Mouse (Mus musculus) cerebellum, adult 2 months (tissue): ENCODE measurements around the gene Zfp213. TPM values are rescaled to one million over a fixed set of nuclear protein-coding genes. Genes with fewer than 3 reads are reported as not detected.
"Not testable (repeated sequence)": the region's sequence is repeated elsewhere in the genome, so short reads cannot be mapped to it uniquely, and the experiment has no call there.

Experiments
- DNase-seq, 2 experiments: peaks; one replicate each; pipeline ENCODE4 v3.0.0; 2021
- H3K27ac ChIP-seq: fragments of 200-500 bp; 2 replicates; pipeline ENCODE4 v1.5.1; 2012; ENCODE audit warnings: low read length, control low read depth, inconsistent platforms; ENCODE audit not compliant: insufficient read depth
- H3K27me3 ChIP-seq: fragments of 200-500 bp; 2 replicates; pipeline ENCODE4 v1.6.1; 2012; ENCODE audit warnings: inconsistent platforms, mild to moderate bottlenecking, low read length, moderate library complexity; ENCODE audit not compliant: control insufficient read depth, insufficient read depth
- H3K4me1 ChIP-seq: fragments of 200-500 bp; 2 replicates; pipeline ENCODE4 v1.6.1; 2011; ENCODE audit warnings: low read length; ENCODE audit not compliant: control insufficient read depth, insufficient read depth
- H3K4me3 ChIP-seq: fragments of 200-500 bp; replicated peaks from 2 replicates; pipeline ENCODE3; 2011; ENCODE audit warnings: mild to moderate bottlenecking, low read depth, low read length, control low read depth; ENCODE audit not compliant: insufficient read depth
- CTCF ChIP-seq: fragments of 200-500 bp; IDR thresholded peaks from 2 replicates; pipeline ENCODE4 v1.5.1; 2011; ENCODE audit warnings: low read depth, mild to moderate bottlenecking, control low read depth, low read length, moderate library complexity, borderline replicate concordance; ENCODE audit not compliant: insufficient read depth
- POLR2A ChIP-seq: fragments of 200-500 bp; IDR thresholded peaks from 2 replicates; pipeline ENCODE4 v1.6.1; 2011; ENCODE audit warnings: low read length, control low read depth, borderline replicate concordance; ENCODE audit not compliant: insufficient read depth
- WGBS: fragments of 180-500 bp; shearing (Covaris S2); methylation state at CpG from one replicate; pipeline ENCODE4 v1.1.7; 2018; 5-methylcytosine and 5-hydroxymethylcytosine counted together
- polyA plus RNA-seq: library from polyadenylated mRNA; depleted of rRNA; stranded (reverse); fragments of >200 nt; gene quantifications from 2 replicates; pipeline ENCODE4 v1.2.3, GENCODE M21; 2012

The Zfp213 gene
- polyA plus RNA-seq, 1 experiment: 9.2 TPM

GRCm38 (mm10) chr17:23540106-23540505 is 23.9 kb downstream of the Zfp213 start:
- DNase-seq: no peak
- Histone ChIP-seq H3K27me3 (no peaks in the 10 kb centered on the region; the same call in 1 of the 2 replicates), H3K4me1 (no peaks in the 10 kb centered on the region; the same call in 1 of the 2 replicates), H3K4me3 (no peak overlapping the region), H3K27ac (no peak overlapping the region)
- 37% methylated on average over 3 of the region's 3 CpGs for WGBS
- TF ChIP-seq POLR2A: no peak
- TF ChIP-seq CTCF: no peak

DNA sequence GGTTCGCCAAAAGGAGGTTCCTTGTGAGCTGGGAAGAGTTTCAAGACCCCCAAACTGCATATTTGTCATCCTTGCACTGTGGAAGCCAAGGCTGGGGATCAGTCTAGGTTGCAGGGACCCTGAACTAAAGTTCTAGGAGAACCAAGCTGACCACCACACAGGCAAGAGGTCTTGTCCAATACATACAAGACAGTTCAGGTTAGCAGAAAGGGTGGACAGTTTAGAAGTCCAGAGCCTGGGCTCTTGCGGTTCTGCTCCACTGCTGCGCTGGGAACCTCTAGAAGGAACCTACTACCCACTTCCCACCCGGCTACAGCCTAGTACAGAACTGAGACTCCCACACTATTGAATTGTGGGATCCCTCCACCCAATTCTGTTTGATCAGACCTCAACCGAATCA is 24.4 kb downstream of the Zfp213 start:
- Histone ChIP-seq H3K27me3 (no peaks in the 10 kb centered on the region; the same call in 1 of the 2 replicates), H3K4me1 (no peaks in the 10 kb centered on the region; the same call in 1 of the 2 replicates), H3K27ac (no peak overlapping the region), H3K4me3 (no peak overlapping the region)
- 84% methylated on average over 5 of the region's 5 CpGs for WGBS
- TF ChIP-seq POLR2A: no peak
- no peak for TF ChIP-seq CTCF
- no peak for DNase-seq

GRCm38 (mm10) chr17:23538299-23539015 is 25.6 kb downstream of the Zfp213 start:
- Histone ChIP-seq H3K4me3 (no peak overlapping the region), H3K4me1 (no peaks in the 10 kb centered on the region; the same call in 1 of the 2 replicates), H3K27me3 (no peaks in the 10 kb centered on the region; the same call in 1 of the 2 replicates), H3K27ac (no peak overlapping the region)
- TF ChIP-seq CTCF: no peak
- no peak for TF ChIP-seq POLR2A
- 13% methylated on average over 21 of the region's 21 CpGs for WGBS
- no peak for DNase-seq

- Histone ChIP-seq H3K4me3 (no peak overlapping the region), H3K4me1 (no peaks in the 10 kb centered on the region; the same call in 1 of the 2 replicates), H3K27ac (no peak overlapping the region), H3K27me3 (no peaks in the 10 kb centered on the region; the same call in 1 of the 2 replicates)
- no peak for DNase-seq
- no peak for TF ChIP-seq CTCF
- WGBS: 5% methylated on average over 27 of the region's 27 CpGs
Measured at GRCm38 (mm10) chr17:23537554-23538255, 26.3 kb downstream of the Zfp213 start.

DNA sequence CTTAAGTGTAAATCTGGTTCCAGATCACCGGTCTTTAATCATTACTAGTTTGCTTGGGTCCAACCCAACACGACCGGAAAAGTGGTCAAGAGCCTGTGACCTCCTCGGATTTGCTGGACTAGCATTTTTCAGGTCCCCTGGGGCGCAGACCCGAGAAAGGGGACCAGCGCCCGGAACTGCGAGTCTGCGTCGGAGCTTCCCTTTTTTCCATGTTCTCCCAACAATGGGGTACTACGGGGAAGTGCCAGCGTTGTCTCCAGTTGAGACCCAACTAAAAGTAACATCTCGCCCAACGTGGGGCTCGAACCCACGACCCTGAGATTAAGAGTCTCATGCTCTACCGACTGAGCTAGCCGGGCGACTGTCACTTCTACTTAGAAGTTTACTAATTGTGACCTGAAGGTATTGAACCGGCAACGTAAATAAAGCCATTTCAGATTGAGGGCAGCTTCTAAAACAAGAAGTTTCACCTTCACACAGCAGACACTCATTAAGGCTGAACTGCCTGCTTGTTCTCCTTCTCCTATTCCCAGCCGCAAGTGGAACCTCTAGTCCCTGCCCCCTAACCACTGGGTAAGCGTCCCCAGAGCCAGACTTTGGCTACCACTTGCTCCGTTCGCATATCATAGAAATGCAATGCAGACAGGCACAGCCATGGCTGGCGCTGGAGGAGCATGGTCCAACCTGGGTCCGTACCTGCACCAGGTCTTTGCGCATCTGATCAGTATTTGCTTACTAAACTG is 28.8 kb downstream of the Zfp213 start:
- 2% methylated on average over 17 of the region's 29 CpGs for WGBS
- H3K27ac ChIP-seq, H3K4me3 ChIP-seq, H3K4me1 ChIP-seq, DNase-seq, H3K27me3 ChIP-seq: not testable (repeated sequence)

GRCm38 (mm10) chr17:23533591-23534490 is 30.2 kb downstream of the Zfp213 start:
- H3K27ac ChIP-seq, DNase-seq, H3K4me1 ChIP-seq, H3K27me3 ChIP-seq, H3K4me3 ChIP-seq: not testable (repeated sequence)
- 7% methylated on average over 11 of the region's 23 CpGs for WGBS

- not testable (repeated sequence) for H3K27ac ChIP-seq, H3K4me1 ChIP-seq, DNase-seq, H3K27me3 ChIP-seq, H3K4me3 ChIP-seq
- 27% methylated on average over 1 of the region's 1 CpGs for WGBS
Measured at GRCm38 (mm10) chr17:23531408-23531807, 32.6 kb downstream of the Zfp213 start.

DNA sequence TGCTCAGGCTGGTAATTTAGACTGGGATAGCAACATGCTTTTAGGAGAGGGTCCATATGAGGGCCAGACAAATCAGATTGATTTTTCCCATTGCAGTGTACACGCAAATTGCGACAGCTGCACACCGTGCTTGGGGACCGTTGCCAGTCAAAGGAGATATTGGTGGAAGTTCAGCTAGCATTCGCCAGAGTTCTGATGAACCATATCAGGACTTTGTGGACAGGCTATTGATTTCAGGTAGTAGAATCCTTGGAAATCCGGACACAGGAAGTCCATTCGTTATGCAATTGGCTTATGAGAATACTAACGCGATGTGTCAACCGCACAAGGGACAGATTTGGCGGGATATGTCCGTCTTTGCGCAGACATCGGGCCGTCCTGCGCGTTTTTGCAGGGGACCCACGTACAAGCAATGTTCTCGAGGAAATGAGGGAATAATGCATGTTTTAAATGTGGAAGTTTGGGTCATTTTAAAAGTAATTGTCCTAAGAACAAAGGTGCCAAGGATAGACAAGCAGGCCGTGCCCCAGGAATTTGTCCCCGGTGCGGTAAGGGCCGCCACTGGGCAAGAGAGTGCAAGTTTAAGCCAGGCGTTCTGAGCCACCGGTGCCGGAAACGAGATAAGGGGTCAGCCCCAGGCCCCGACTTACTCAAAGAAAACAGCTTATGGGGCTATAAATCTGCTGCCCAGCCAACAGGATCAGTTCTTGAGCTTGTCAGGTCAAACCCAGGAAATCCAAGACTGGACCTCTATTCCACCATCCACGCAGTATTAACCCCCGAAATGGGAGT is 40.9 kb downstream of the Zfp213 start:
- 74% methylated on average over 30 of the region's 30 CpGs for WGBS
- H3K27me3 ChIP-seq, H3K4me1 ChIP-seq, H3K4me3 ChIP-seq, DNase-seq, H3K27ac ChIP-seq: not testable (repeated sequence)
